Mouse (Mus musculus) T-helper 17 cell (primary cell): ENCODE results near the gene Chrm4.

Source experiments
- in situ Hi-C, 2 experiments: fragments of 300-600 bp; cut with MboI, MseI; formaldehyde crosslinking; loops; 1 replicate in 1 of 2; 2 replicates in 1 of 2; pipeline ENCODE4 v1.15.1; 2025; ENCODE audit warnings: high pct_unique_total_duplicates in 2 of 2

Gene Chrm4

DNA sequence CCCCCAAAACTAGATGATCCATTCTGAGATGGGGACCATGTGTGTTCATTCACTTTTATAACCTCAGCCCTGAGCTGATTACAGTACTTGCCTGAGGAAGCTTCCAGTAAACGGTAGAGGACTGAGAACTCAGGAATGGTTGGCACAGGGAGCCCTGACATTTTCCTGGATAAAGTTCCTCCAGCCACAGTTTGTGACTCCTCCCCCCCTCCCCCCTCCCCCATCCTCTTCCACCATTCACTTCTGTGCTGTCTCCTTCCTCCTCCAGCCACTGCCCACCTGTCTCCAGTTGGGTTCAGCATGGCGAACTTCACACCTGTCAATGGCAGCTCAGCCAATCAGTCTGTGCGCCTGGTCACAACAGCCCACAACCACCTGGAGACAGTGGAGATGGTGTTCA, at the start of gene Chrm4:
Gene Chrm4 (plus strand): TSS at position 301 of the 400 bp plus-strand sequence.
- in situ Hi-C loops, result loop anchor here in 1 of 2 experiments (5.0 kb wide), 1 partner anchor 145 kb away; no protein-coding TSS in a partner anchor

DNA sequence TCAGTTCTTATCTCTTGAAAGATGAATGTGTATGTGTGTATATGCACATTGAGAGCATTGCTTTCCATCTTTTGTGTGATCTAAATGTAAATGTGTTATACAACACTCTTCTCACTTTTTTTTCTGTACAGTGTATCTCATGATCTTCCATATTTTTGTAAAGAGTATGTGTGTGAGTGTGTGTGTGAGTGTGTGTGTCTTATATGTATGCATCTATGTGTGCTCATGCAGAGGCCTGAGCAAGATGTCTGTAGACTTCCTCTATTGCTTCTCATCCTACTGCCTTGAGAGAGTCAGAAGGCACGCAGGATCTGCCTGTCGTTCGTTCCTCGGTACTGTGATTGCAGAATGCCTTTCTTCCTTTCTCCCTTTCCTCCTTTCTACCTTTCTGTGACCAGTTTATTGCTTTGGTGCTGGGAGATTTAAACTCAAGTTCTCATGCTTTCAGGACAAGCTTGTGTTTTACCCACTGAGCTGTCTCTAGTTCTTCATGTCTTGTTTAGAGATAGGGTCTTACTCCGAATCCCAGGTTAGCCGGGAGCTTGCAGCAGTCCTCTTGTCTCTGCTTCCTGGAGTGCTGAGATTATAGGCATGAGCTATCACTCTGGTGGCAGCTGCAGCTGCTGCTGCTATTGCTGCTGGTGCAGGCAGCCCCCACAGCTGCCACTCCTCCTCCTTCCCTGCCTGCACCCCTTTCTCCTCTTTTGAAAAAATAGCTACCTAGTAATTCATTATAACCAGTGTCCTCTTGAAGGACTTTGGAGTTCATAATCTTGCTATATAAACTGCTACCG, 48.5 kb upstream of the Chrm4 start:
- in situ Hi-C loops, result no loop called here

DNA sequence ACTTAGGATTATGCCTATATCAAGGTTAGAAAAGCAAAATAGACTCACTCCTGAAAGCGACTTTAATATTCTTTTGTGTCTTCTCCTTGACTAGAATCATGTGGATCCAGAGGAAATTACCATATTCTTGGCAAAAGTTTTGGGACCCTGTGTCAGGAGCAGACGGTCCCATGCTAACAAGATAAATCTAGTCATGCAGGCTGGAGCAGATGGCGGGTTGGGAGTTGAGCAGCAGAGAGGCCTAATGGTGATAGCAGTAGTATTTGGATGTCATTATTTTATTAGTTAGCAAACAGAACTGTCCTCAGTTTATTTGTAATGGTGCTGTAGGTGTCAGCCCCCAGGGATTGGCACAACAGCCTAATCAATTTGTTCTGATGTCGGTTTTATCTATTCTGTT, 43.1 kb upstream of the Chrm4 start:
- in situ Hi-C loops, result no loop called here

DNA sequence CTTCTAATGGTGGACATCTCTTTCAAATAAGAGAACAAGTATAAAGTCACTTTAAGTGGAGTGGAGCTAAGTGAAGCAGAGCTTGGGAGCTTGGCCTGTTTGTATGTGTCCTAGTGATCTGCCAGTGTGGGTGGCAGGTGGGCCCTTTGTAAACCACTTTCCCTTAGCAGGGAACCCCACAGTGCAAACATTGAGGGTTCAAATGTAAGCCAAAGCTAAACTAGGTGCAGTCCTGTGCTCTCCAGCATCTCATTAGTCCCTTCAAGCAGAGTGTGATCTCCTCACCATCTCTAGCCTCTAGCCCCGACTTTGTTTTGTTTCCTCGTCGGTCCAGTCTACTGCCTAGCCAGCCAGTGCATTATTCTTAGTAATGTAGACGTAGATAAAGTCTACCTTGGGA, 42.4 kb upstream of the Chrm4 start:
- in situ Hi-C loops, result no loop called here

DNA sequence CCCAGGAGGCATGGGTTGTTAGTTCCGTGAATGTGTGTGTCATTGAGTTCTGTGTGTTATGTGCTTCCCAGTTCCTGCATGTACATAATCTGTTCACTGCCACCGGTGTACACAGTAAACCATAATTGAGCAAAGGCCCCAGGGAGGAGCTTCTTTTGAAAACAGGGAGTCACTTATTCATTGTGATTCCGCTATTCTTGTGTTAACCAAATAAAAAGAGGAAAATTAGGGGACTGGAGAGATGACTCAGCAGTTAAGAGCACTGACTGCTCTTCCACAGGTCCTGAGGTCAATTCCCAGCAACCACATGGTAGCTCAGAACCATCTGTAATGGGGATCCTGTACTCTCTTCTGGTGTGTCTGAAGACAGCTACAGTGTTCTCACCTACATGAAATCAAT, 32.3 kb upstream of the Chrm4 start:
- in situ Hi-C loops, result loop anchor here in 1 of 2 experiments (5.0 kb wide), 1 partner anchor 117 kb away; no protein-coding TSS in a partner anchor

DNA sequence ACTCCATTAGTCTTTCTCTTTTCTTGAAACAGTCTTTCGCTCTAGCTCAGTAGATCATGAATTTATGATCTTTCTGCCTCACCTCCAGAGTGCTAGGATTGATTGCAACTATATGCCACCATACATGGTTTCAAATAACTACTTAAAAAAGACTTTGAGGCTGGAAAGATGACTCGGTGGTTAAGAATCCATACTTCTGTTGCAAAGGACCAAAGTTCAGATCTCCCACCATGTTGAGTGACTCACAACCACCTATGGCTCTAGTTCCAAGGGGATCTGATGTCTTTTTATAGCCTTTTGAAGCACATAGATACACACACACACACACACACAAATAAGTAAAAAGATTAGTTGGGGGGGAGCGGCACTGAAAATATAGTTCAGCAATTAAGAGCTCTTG, 31.6 kb upstream of the Chrm4 start:
- in situ Hi-C loops, result loop anchor here in 1 of 2 experiments (5.0 kb wide), 1 partner anchor 118 kb away; no protein-coding TSS in a partner anchor

DNA sequence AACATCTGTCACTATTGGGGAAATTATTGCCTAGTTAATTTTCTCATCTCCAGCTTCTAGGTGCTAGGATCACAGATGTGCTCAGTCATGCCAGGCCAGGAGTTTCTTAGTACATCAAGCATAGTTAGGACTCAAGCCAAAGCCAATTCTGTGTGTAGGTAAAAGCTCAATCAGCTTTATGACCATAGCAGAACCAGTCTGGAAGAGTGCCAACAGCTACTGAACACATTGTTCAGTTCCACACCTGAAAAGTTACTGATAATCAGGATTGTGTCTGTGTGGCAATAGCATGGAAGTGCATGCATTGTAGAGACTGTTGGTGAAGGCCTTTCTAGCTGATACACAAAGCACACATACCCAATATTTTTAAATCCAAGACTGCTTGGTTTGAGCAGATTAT, 29.1 kb upstream of the Chrm4 start:
- in situ Hi-C loops, result loop anchor here in 1 of 2 experiments (5.0 kb wide), 1 partner anchor 121 kb away; no protein-coding TSS in a partner anchor

DNA sequence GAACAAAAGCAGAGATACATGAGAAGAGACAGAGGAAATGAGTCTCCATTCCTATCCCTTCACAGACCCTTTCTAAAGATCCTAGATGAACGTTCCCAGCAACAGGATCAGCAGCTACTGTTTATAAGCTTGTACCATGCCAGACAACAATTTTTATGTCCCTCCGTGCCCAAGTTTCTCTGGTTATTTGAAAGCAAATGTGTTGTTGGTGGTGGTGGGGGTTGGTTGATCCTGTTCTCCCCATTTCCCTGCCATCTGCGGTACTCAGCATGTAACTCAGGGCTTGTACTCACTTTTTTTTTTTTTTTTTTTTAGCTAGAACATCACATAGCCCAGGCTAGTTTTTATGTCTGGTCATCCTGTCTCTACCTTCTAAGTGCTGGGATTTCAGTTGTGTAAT, 27.9 kb upstream of the Chrm4 start:
- in situ Hi-C loops, result loop anchor here in 1 of 2 experiments (5.0 kb wide), 1 partner anchor 122 kb away; no protein-coding TSS in a partner anchor

DNA sequence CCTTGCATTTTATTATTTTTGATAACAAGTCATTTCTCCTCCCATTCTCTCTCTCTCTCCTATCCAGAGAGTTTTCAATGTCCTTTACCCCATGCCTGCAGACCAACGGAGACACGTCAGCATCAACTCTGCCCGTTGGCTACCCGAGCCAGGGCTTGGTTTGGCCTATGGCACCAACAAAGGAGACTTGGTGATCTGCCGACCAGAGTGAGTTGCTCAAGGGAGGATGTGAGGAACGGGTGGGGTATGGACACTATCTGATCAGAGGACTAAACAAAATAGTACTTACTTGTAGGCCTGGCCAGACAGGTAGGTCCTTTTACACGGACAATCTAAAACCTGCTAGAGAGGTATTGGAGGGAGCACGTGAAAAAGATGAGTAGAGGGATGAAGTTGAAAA, 26.6 kb upstream of the Chrm4 start:
- in situ Hi-C loops, result no loop called here

DNA sequence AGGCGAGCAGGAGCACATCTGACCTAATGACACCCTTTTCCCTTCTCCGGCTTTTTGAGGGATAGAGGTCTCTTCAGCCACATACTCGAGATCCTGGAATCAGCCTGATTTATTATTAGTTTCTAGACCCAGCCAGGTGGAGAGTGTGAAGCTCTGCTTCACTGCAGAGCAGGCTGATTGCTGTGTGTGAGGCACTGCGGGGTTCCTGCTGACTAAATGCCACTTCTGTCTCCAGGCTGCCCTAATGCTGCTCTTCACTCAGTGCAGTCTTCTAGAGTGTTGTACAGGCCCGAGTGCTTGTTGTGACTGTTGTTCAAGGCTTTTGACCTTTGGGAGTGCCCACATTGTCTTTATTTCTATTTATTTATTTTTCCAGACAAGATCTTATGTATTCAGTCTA, 24.7 kb upstream of the Chrm4 start:
- in situ Hi-C loops, result no loop called here

DNA sequence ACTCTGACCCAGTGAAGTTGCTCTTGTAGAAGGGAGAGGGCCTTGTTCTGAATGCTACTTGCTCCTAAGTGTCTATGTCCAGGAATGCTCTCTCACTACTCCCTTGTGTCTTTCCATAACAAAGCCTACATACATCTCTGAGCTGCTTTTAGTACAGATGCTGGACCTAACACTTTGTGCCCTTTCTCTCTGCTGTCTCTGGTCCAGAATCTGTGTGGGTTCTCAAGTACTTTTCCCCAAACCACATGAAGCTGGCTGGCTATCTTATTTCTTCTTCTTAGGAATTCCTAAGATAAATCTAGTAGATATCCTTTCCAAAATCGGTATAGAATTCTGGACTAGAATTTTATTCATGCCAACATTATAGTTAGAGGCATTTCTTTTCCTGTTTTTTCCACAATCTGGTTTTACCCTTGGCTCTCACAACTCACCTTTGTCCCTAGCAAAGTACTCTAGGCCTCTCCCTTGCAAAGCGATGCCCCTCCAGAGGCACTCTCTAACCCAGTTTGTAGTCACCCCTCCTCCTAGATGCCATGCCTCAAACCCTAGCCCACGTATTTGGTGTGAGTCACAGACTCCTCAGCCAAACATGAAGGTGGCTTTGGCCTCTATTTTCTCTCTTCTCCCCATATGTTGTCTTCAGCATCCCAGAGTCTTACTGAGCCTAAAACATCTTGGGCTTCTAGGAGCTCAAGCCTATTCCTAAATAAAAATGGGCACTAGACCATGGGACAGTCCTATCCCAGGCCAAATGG, 23.7 kb upstream of the Chrm4 start:
- in situ Hi-C loops, result no loop called here

DNA sequence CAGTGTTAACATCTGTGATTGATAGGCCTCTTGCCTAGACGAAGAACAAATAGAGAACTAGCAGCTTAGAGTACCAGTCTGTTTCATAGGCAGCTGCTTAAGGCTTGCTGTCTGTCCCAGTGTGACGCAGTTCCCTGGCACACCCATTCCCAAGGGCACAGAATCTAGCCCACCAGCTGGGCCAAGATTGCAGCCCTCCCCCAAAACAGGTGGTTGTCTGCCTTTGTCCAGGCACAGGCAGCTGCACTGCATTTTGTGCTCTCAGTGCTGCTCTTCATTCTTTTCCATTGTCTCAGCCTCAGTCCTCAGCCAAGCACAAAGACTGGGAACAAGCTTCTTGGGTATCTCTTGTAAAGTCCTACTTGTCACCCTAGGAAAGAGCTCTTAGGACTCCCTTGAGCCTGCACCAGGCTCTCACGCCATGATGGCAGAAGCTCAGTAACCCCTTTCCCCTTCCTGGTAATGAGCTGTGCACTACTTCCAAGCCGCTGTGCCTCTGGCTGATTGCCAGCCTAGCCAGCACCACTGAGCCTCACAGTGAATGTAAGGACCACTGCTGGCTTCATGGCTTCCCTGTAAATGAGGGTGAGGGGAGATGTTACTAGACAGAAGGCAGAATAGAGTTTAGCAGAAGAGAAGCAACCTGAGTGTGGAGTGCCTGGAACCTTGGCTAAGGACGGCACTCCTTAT, 22.3 kb upstream of the Chrm4 start:
- in situ Hi-C loops, result loop anchor here in 1 of 2 experiments (5.0 kb wide), 1 partner anchor 132 kb away; no protein-coding TSS in a partner anchor

DNA sequence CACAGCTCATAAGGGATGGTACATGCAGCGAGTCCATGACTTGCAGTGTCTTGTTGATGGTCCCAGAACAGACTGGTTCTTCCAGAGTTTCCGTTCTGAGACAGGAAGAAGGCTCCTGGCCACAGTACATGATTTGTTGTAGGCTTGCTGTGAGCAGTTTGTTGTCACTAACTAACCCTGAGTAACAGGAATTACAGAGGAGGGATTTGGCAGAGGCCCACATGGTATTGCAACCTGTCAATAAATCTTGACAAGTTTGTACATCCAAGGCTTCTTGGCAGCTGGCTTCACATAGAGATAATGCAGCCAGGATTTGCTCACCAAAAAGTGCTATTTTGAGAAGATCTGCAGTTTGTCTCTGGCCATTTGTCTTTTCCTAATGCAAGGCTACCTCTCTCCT, 20.9 kb upstream of the Chrm4 start:
- in situ Hi-C loops, result loop anchor here in 1 of 2 experiments (5.0 kb wide), 1 partner anchor 134 kb away; no protein-coding TSS in a partner anchor

DNA sequence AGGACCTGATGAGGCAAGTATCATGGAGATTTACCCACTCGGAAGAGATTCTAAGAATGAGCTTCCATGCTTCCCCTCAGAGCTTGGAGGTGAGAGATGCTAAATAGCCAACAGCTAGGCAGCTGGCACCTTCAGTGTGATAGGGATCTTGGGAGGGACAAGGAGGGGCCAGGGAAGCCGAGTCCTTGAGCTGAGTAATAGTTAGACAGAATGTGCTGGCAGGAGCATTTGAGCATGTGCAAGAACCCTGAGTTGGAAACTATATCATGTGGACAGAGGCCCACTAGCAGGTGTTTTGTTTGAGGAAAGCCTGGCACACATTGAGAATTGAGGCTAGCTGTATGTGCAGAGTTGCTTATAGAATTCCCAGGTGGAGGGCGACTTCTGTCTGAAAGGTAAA, 14.4 kb upstream of the Chrm4 start:
- in situ Hi-C loops, result no loop called here

DNA sequence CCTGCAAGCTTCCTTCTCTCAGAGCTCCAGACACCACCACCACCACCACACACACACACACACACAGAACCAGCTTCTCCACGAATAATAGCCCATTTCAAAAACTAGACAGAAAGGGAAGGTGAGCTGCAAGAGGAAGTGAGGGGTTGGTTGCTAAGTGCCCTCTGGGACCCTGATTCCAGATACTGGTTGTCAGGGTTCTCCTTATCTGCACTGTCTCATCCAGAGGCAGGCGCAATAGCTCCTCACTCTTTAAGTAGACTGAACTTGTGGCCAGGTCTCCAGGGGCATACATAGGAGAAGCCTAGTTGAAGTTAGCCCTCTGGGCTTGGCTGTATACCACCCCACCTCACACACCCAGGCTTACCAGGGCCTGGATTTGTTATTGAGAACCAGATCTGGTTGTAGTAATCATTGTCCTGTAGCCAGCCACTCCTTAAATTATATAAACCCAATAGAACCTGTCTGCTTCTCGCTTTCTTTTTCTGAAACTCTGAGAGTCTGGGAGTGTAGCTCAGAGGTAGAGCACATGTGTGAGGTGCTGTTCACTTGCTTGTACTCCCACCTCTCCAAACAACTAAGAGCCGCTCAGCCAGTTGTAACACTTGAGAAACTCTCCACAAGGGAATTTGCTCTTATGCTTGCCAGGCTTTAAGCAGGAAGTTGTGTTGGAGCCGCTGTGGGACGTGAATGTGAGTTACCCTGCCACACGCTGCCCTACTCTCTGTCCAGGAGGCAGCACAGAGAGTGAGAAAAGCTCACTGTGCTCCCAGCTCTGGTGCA, 13.5 kb upstream of the Chrm4 start:
- in situ Hi-C loops, result no loop called here

DNA sequence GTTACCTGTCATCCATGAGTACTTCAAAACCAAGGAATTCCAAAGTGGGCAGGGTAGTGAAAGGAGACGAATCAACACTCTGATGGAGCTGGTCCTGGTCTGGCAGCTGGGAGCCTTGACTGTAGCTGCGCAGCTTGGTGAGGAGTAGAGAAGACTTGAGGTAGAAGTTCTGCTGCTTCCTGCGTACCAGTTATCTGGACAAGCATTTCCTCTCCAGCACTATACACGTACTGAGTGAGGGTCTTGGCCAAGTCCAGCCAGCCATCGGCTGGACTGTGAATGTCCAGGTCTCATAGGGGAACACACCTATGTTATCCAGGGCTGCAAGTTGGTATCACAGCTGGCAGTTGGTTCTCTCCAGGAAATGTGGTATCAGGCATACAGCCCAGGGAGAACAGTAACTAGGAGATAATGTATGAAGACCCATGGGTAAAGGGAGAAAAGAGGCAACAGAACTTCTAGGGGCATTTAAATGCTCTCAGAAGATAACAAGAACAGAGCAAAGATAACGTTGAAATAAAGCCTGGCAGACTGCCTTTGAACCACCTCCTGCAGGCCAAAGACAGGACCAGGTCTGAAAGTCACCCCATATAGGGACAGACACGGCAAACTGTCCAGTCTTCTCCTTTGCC, 10.6 kb upstream of the Chrm4 start:
- in situ Hi-C loops, result no loop called here

DNA sequence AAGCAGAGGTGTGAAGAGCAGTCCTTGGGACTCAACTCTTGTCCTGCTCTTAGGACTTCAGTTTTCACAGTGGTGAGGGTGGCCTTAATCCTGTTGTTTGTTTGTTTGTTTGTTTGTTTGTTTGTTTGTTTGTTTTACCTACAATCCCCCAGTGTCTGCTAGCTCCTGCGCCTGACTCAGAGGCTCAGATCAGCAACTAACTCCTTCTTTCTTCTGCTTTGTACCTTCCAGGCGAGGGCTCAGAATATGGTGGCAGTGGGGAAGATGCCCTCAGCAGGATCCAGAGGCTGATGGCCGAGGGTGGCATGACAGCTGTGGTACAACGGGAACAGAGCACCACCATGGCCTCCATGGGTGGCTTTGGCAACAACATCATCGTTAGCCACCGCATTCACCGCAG, 10.0 kb upstream of the Chrm4 start:
- in situ Hi-C loops, result no loop called here

DNA sequence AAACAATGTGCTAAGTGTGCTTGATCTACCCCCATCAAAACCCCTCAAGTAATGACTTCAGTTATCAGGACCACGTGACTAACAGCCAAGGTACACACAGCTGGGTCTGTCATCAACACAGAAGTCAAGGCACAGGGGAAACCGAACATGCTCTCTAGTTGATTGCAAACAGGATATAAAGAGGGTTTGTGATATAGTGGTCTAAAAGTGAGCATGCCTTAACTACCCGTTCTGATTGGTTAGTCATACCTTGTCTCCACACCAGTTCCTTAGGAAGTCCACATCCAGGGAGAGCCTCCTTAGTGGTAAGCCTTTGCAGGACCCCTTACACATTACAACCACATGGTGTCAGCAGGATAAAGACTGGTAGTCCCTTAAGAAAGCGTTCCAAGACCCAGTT, 6.9 kb upstream of the Chrm4 start:
- in situ Hi-C loops, result no loop called here

DNA sequence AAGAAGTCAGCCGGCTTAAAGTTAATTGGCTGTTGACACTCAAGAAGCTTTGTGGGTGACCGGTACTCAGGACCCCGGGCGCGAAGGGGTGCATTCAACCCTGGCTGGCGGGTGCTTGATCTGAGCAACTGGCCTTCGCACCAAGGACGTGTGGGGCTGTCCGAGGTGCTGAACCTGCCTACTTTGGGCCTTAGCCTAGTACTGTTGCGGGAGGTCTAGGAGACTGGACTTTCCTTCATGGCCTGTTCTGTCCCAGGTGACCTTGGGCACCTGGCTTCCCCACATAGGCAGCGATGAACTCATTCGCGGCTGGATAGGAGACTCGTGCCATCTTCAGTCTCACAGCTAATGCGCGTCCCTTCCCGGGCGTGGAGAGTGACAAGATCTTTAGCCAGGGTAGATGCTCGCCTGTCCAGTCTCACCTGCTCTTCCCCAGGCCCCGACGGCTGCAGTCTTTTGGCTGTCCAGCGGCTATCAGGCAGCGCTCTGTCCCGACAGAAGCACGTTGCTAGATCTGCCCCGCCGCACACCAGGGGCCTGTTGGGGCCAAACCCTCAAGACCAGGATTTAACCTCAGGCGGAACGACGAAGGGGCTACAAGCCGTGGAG, 5.8 kb upstream of the Chrm4 start:
- in situ Hi-C loops, result no loop called here
